Mouse (Mus musculus): ENCODE results near the gene Aplp2.

Aplp2 gene

DNA sequence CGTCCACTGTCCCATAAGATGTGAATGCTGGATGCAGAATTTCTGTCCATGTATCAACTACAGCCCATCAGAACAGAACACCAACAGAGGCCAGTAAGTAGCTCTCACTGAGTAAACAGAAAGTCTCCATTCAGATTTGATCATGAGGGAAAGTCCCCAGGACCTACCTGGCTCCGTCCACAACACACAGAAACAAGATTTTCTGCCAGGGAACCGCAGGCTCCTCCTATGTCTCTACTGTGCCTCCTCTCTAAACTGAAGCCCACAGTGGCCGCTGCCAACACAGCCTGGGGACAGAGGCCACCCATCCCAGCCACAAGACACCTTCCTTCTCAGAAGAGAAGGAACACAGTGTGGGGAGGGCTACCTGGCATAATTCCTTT, 91.1 kb downstream of the Aplp2 start:
- no peak for DNase-seq

DNA sequence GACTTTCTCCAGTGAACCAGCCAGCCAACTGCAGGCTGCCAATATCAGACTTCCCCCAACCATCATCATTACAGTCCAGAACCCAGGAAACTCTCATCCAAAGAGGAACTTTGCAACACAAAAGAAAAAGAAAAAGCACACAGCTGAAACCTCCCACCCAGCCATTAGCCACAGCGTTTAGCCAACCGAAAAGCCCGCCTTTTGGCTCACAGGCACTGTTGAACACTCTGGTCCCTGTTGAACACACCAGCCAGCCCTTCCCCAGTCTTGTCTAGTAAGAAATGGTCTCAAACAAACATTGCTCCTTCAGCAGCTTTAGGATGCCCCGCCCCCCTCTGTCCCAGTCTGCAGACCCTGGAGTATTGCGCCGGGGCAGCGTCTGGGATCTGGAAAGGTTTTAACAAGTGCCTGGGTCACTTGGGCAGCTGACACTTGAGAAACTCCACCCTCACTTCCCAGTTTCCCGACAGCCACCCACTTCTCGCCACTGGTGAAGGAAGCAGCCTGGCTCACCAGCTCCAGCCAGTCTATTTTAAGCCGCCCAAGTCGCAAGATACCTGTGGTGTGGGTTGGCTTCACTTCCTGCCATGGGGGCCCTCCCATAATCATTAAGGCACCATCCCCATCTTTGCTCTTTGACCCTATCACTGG, 91.6 kb downstream of the Aplp2 start:
- DNase-seq, result no peak

DNA sequence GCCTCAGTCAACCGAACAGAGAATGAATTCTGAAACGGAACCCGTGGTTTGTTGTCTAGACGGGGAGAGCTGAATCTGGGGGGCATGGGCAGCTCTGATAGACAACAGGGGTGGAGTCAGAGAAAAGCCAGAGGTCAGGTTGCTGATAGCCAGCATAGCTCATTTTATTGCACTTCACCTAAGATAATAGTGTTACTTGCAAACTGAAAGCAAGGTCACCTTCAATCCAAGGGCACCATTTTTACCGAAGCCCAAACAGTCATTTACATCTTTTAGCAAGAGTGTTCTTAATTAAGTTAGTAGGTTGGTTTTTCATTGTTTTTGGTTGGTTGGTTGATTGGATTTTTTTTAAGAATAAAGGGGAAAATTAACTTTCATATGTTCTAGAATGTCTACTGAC, 92.2 kb downstream of the Aplp2 start:
- no peak for DNase-seq

DNA sequence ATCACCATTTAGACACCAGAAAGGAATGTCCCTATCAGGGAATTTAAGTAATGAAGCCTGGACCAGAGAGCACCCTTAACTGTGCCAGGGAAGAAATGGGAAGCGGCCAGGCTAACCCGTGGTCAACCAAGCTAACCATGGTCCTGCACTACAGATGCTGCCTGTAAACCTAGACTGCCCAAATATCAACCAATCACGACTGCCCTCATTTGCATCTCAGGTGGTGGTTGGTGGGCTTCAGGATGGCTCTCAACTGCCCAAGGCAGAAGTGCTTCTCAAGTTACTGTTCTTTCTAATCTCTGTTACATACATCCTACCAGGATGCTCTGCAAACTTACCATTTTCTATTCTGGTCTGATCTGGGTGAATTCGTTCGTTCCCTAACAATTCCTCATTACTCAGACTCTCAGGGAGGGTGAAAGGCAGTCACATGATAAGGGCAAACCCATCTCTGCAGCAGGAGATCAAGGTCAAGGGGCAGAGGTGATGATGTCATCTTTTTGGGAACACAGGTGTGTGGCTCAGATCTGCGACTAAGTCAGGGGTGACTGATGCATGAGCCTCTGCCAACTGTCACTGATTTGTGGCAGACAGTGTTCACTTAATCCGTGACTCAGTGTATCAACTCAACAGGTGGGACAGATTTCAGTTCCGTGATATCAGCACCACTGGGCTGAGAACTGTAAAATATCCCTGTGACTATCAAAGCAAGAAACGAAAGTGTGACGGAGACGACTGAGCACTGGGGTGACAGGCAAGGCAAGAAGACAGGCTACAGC, 92.9 kb downstream of the Aplp2 start:
- no peak for DNase-seq

DNA sequence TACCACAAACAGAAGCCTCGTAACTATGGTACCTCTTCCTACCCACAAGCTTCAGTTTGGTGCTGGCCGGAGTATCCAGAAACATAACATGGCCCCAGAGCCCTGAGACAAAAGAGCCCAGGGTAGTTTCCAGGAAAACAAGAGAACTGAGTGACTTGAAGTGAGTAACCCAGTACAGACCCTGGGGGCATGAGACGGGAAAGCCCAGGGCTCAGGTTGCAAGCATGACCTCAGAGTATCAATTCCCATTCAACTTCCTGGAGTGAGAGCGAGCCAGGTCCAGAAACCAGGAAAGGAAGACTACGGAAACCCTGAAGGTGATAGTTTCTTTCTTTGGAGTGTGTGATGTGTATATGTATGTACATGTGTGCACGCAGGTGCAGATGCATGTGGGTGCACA, 94.1 kb downstream of the Aplp2 start:
- no peak for DNase-seq

DNA sequence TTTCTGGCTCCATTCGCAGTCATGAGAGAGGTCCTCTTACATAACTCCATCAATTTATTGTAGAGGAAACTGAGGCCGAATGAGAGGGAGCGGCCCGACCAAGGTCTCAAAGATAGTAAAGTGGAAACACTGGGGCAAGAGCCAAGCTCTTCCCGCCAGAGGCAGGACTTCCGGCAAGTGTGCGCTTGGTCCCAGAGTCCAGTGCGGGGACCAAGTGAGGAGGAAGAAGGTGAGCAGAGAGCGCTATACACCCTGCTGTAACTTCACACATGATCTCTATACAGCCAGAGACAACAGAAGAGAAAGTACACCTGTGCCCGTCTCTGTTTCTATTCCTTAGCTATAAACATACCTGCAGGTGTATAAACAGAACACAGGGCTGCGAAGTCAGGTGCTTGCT, 94.5 kb downstream of the Aplp2 start:
- DNase-seq, result no peak

DNA sequence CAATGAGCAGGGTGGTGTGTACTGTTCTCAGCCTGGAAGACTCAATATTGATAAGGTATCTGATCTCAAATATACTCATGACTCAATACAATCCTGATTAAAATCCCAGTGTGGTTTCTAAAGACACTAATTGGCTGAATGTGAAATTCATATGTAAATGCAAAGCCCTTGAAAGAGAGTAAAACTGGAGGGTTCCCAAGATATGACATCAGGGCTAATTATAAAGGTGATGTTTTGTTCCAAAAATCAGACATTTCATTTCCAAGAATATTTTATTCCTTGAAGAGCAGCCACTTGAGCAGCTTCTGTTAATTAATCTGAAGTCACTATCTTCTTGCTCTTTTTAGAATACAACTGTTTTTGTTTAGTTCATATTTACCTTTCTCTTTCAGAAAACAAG, 96.0 kb downstream of the Aplp2 start:
- DNase-seq, result no peak

DNA sequence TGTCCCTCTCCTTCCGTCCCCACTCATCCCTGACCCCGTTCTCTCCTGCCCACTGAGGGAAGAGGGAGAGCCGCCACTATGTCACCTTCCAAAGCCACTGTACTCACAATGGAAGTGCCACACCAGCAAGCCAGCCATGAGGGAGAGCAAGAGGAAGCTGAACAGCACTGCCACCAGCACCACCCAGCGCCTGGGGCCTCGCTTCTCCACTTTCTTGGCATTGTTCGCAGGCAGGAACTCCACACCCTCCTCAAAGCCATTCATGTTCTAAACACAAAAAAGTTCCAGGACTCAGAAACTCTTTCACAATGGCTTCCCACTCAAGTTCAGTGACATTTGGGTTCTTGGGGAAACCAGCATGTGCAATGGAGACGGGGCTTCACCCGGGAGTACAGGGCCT, 103.2 kb downstream of the Aplp2 start:
- no peak for DNase-seq

All from cerebellum, adult 11-12 months (tissue).